Mouse (Mus musculus): ENCODE measurements at regions not wholly inside any gene's neighbourhood (a gene's known extent, or its start where the extent isn't known, plus 50 kb on each side); places are given as distances from the start of the nearest gene placed in this dataset.

GRCm38 (mm10) chr2:75147967-75148366 is 322.4 kb downstream of the Mtx2 start:
- H3K4me3 ChIP-seq (replicated peaks in 1 of 3; ENCODE audit: low read depth in 2 of 3, low read length in 2 of 3, poor library complexity in 1 of 3) = no peak overlapping the region
- no peak overlapping the region for H3K4me2 ChIP-seq (ENCODE audit: insufficient read depth, low read depth, poor library complexity, severe bottlenecking)
- no peak overlapping the region for H3K27ac ChIP-seq (ENCODE audit: insufficient read depth, low read depth)
- no peak for TF ChIP-seq MAZ (IDR thresholded peaks at IDR 0.05; ENCODE audit: low read depth, low read length)
- TF ChIP-seq ZC3H11A (IDR thresholded peaks at IDR 0.05; ENCODE audit: low read depth, low read length) = no peak
- TF ChIP-seq E2F4 (IDR thresholded peaks at IDR 0.05; ENCODE audit: insufficient replicate concordance, low read depth, low read length) = no peak
- no peak for TF ChIP-seq IRF4 (IDR thresholded peaks at IDR 0.05; ENCODE audit: low read depth, low read length)
- no peak for TF ChIP-seq NRF1 (IDR thresholded peaks at IDR 0.05; ENCODE audit: low read depth, low read length)
- TF ChIP-seq MEF2A (IDR thresholded peaks at IDR 0.05; ENCODE audit: borderline replicate concordance, low read depth, low read length) = no peak
- TF ChIP-seq SMC3 (IDR thresholded peaks at IDR 0.05; ENCODE audit: low read depth, low read length) = no peak
- TF ChIP-seq PAX5 (IDR thresholded peaks at IDR 0.05; ENCODE audit: low read length) = no peak
- no peak for TF ChIP-seq JUN (IDR thresholded peaks at IDR 0.05; ENCODE audit: insufficient read depth, low read depth, low read length)
- no peak for TF ChIP-seq POLR2A (IDR thresholded peaks at IDR 0.05; ENCODE audit: low read depth, low read length)
- TF ChIP-seq RCOR1 (conservative IDR thresholded peaks at IDR 0.05; ENCODE audit: low read depth, low read length) = no peak
- no peak for TF ChIP-seq NELFE (IDR thresholded peaks at IDR 0.05; ENCODE audit: low read depth, low read length)
- no peak for TF ChIP-seq POLR2AphosphoS2 (IDR thresholded peaks at IDR 0.05; ENCODE audit: low read depth, low read length)
- TF ChIP-seq MYC (IDR thresholded peaks at IDR 0.05; ENCODE audit: low read depth, low read length) = no peak
- TF ChIP-seq ZKSCAN1 (IDR thresholded peaks at IDR 0.05; ENCODE audit: borderline replicate concordance, low read depth, low read length) = no peak
- no peak for TF ChIP-seq KAT2A (IDR thresholded peaks at IDR 0.05; ENCODE audit: insufficient replicate concordance, low read length)
- TF ChIP-seq ELF1 (IDR thresholded peaks at IDR 0.05; ENCODE audit: low read depth, low read length) = no peak
- no peak for TF ChIP-seq TCF12 (IDR thresholded peaks at IDR 0.05; ENCODE audit: low read depth, low read length)
- no peaks in the 10 kb centered on the region for H3K9me3 ChIP-seq (replicated peaks; ENCODE audit: low read length)
- dilution Hi-C loops (cut with MboI; ENCODE audit: extremely low pct_ligation_motif_present, extremely low pct_unique_long_range_greater_than_20kb, low sequenced_read_pairs) (no loop called here), in situ Hi-C loops (cut with MboI; ENCODE audit: low pct_ligation_motif_present, low pct_unique_long_range_greater_than_20kb, low sequenced_read_pairs) (loop anchor here (10.0 kb wide), 1 partner anchor 453 kb away; the partner anchor contains the start of genes Hoxd10 and Hoxd9)
- H3K79me2 ChIP-seq (replicated peaks; ENCODE audit: control insufficient read depth, extremely low read depth, insufficient read depth, poor library complexity, severe bottlenecking) = no peaks in the 10 kb centered on the region
- no peaks in the 10 kb centered on the region for H3K36me3 ChIP-seq (replicated peaks in 1 of 2; ENCODE audit: control insufficient read depth in 1 of 2, insufficient read depth in 1 of 2, low read length in 1 of 2)
- no peak overlapping the region for H3K9ac ChIP-seq (ENCODE audit: insufficient read depth, low read depth)
- no peak for DNase-seq (ENCODE audit: extremely low read depth)
- no peaks in the 10 kb centered on the region for H3K27me3 ChIP-seq (replicated peaks)
- no peaks in the 10 kb centered on the region for H3K4me1 ChIP-seq (ENCODE audit: control insufficient read depth in 1 of 2, insufficient read depth in 2 of 2)

- no peak overlapping the region for H3K4me2 ChIP-seq (ENCODE audit: insufficient read depth, low read depth, poor library complexity, severe bottlenecking)
- H3K79me2 ChIP-seq (replicated peaks; ENCODE audit: control insufficient read depth, extremely low read depth, insufficient read depth, poor library complexity, severe bottlenecking) = no peaks in the 10 kb centered on the region
- H3K27ac ChIP-seq (ENCODE audit: insufficient read depth, low read depth) = no peak overlapping the region
- no peaks in the 10 kb centered on the region for H3K27me3 ChIP-seq (replicated peaks)
- no peaks in the 10 kb centered on the region for H3K9me3 ChIP-seq (replicated peaks; ENCODE audit: low read length)
- H3K36me3 ChIP-seq (replicated peaks in 1 of 2; ENCODE audit: control insufficient read depth in 1 of 2, insufficient read depth in 1 of 2, low read length in 1 of 2) = no peaks in the 10 kb centered on the region
- no peaks in the 10 kb centered on the region for H3K4me1 ChIP-seq (ENCODE audit: control insufficient read depth in 1 of 2, insufficient read depth in 2 of 2)
- H3K4me3 ChIP-seq (replicated peaks in 1 of 3; ENCODE audit: low read depth in 2 of 3, low read length in 2 of 3, poor library complexity in 1 of 3) = no peak overlapping the region
- H3K9ac ChIP-seq (ENCODE audit: insufficient read depth, low read depth) = no peak overlapping the region
- TF ChIP-seq E2F4 (IDR thresholded peaks at IDR 0.05; ENCODE audit: insufficient replicate concordance, low read depth, low read length) (no peak), USF1 (IDR thresholded peaks at IDR 0.05; ENCODE audit: low read depth, low read length) (no peak), KAT2A (IDR thresholded peaks at IDR 0.05; ENCODE audit: insufficient replicate concordance, low read length) (no peak), ZNF384 (IDR thresholded peaks at IDR 0.05; ENCODE audit: low read depth, low read length) (no peak), NELFE (IDR thresholded peaks at IDR 0.05; ENCODE audit: low read depth, low read length) (no peak), HCFC1 (IDR thresholded peaks at IDR 0.05; ENCODE audit: low read depth, low read length) (no peak), NRF1 (IDR thresholded peaks at IDR 0.05; ENCODE audit: low read depth, low read length) (no peak), CHD2 (IDR thresholded peaks at IDR 0.05; ENCODE audit: low read length) (no peak), CTCF (conservative IDR thresholded peaks at IDR 0.05 in 1 of 2, IDR thresholded peaks at IDR 0.05 in 1 of 2; ENCODE audit: low read depth in 2 of 2, low read length in 2 of 2) (no peak), MAX (IDR thresholded peaks at IDR 0.05; ENCODE audit: low read length) (no peak), MEF2A (IDR thresholded peaks at IDR 0.05; ENCODE audit: borderline replicate concordance, low read depth, low read length) (no peak), TCF12 (IDR thresholded peaks at IDR 0.05; ENCODE audit: low read depth, low read length) (no peak), JUN (IDR thresholded peaks at IDR 0.05; ENCODE audit: insufficient read depth, low read depth, low read length) (no peak)
- dilution Hi-C loops (cut with MboI; ENCODE audit: extremely low pct_ligation_motif_present, extremely low pct_unique_long_range_greater_than_20kb, low sequenced_read_pairs) = no loop called here
- DNase-seq (ENCODE audit: extremely low read depth) = no peak
- in situ Hi-C loops (cut with MboI; ENCODE audit: low pct_ligation_motif_present, low pct_unique_long_range_greater_than_20kb, low sequenced_read_pairs) = loop anchor here (10.0 kb wide), 1 partner anchor 454 kb away; the partner anchor contains the start of genes Hoxd10 and Hoxd9
Measured at GRCm38 (mm10) chr2:75149036-75149435, 323.4 kb downstream of the Mtx2 start.
